ENCODE assay signal across 8 mouse cellular contexts in genomic region chr1:73996209-73996608, GRCm38 (mm10).
DNase-seq lines count a peak whose midpoint lies in the region; ATAC-seq and TF ChIP-seq lines count a peak whose summit lies in the region.

No protein-coding gene starts in this region.

- no peak for ATAC-seq in kidney, embryonic 16.5 days (ENCODE audit: low FRiP score, low TSS enrichment)
- peak; percentile 73 for ATAC-seq in megakaryocyte progenitor cell, adult 5-6 weeks (replicated peaks; ENCODE audit: poor library complexity)

- H3K9me3 ChIP-seq in kidney, embryonic 16.5 days (ENCODE audit: low read length): no peaks in the 10 kb centered on the region
- no peaks in the 10 kb centered on the region for H3K9me3 ChIP-seq in E14TG2a.4 (ENCODE audit: low read length)

- no peak overlapping the region for H3K4me3 ChIP-seq in kidney, embryonic 16.5 days (ENCODE audit: low read length)
- H3K4me3 ChIP-seq in E14TG2a.4 (replicated peaks; ENCODE audit: low read length): no peak overlapping the region
- H3K4me3 ChIP-seq in bone marrow, adult 2 months (replicated peaks; ENCODE audit: control insufficient read depth, low read depth, low read length): no peak overlapping the region

- peaks cover 24% of the 10 kb centered on the region for H3K36me3 ChIP-seq in kidney, embryonic 16.5 days (ENCODE audit: insufficient read depth, low read length)
- H3K36me3 ChIP-seq in E14TG2a.4 (ENCODE audit: insufficient read depth, low read length): no peaks in the 10 kb centered on the region

- TF ChIP-seq POLR2A in bone marrow, adult 2 months (IDR thresholded peaks at IDR 0.05; ENCODE audit: borderline replicate concordance, control insufficient read depth, low read depth, low read length): no peak

- DNase-seq in kidney, adult 18-20 months: peak; percentile 80
- peak; percentile 52 for DNase-seq in forelimb bud, embryonic 11.5 days (ENCODE audit: low read depth, low spot score)
- DNase-seq in kidney, postnatal 36 days: peak; percentile 70 to 87
- DNase-seq in thymus, postnatal 10 days (ENCODE audit: low spot score in 2 of 2): peak; percentile 22 to 54

- no peak overlapping the region for H3K9ac ChIP-seq in kidney, embryonic 16.5 days (replicated peaks; ENCODE audit: low read length)

- 38% methylated on average over 2 of the region's 2 CpGs for WGBS in kidney, embryonic 16.5 days
- 73% methylated on average over 2 of the region's 2 CpGs for WGBS in bone marrow, adult 2 months

- H3K4me2 ChIP-seq in kidney, embryonic 16.5 days (replicated peaks; ENCODE audit: low read depth, low read length): no peak overlapping the region

- peaks cover 36% of the 10 kb centered on the region for H3K4me1 ChIP-seq in kidney, embryonic 16.5 days (ENCODE audit: insufficient read depth, low read length)
- H3K4me1 ChIP-seq in E14TG2a.4 (replicated peaks; ENCODE audit: low read depth, low read length): peaks cover 13% of the 10 kb centered on the region
- no peaks in the 10 kb centered on the region; the same call in 1 of the 2 replicates for H3K4me1 ChIP-seq in bone marrow, adult 2 months (ENCODE audit: control insufficient read depth, insufficient read depth, low read length)

- TF ChIP-seq CTCF in E14TG2a.4 (conservative IDR thresholded peaks at IDR 0.05; ENCODE audit: low read length): peak; percentile 83
- TF ChIP-seq CTCF in bone marrow, adult 2 months (IDR thresholded peaks at IDR 0.05; ENCODE audit: control insufficient read depth, insufficient read depth, low read length): peak; percentile 62

- no peak overlapping the region for H3K27ac ChIP-seq in kidney, embryonic 16.5 days (ENCODE audit: low read length)
- H3K27ac ChIP-seq in bone marrow, adult 2 months (ENCODE audit: control insufficient read depth, insufficient read depth, low read depth, low read length, poor library complexity): no peak overlapping the region

- H3K27me3 ChIP-seq in kidney, embryonic 16.5 days (ENCODE audit: insufficient read depth, low read length): no peaks in the 10 kb centered on the region
- peaks cover 4% of the 10 kb centered on the region; the same call in 1 of the 2 replicates for H3K27me3 ChIP-seq in E14TG2a.4 (ENCODE audit: insufficient read depth, low read length)
